Mouse (Mus musculus) limb, embryonic 11.5 days (tissue): Measurements from ENCODE around the gene Dld. TPM values are rescaled to one million over a fixed set of nuclear protein-coding genes. Genes with fewer than 3 reads are reported as not detected.

ENCODE experiments used
- ATAC-seq: fragments of 200-750 bp; cut with Nextera tagmentation; 2 replicates; pipeline ENCODE4 v1.8.0; 2017; ENCODE audit warnings: low read depth; ENCODE audit not compliant: insufficient number of reproducible peaks, low FRiP score, low TSS enrichment
- DNase-seq: peaks from one replicate; pipeline ENCODE4 v3.0.0-alpha.2; 2015; ENCODE audit warnings: low spot score
- H3K27ac ChIP-seq: fragments of 300-500 bp; sonication (generic); replicated peaks from 2 replicates; pipeline ENCODE4 v1.5.1; 2014; ENCODE audit warnings: low read depth, mild to moderate bottlenecking, low read length
- H3K27me3 ChIP-seq: fragments of 300-500 bp; sonication (generic); 2 replicates; pipeline ENCODE4 v1.6.1; 2014; ENCODE audit warnings: mild to moderate bottlenecking, low read length, mixed read lengths; ENCODE audit not compliant: control insufficient read depth, insufficient read depth
- H3K36me3 ChIP-seq: fragments of 300-500 bp; sonication (generic); 2 replicates; pipeline ENCODE4 v1.6.1; 2014; ENCODE audit warnings: mild to moderate bottlenecking, low read length, moderate library complexity, mixed read lengths; ENCODE audit not compliant: control insufficient read depth, insufficient read depth
- H3K4me1 ChIP-seq: fragments of 300-500 bp; sonication (generic); 2 replicates; pipeline ENCODE4 v1.6.1; 2014; ENCODE audit warnings: low read length, mixed read lengths; ENCODE audit not compliant: control insufficient read depth, insufficient read depth
- H3K4me2 ChIP-seq: fragments of 300-500 bp; sonication (generic); 2 replicates; pipeline ENCODE4 v1.6.1; 2014; ENCODE audit warnings: low read depth, mild to moderate bottlenecking, moderate library complexity; ENCODE audit not compliant: severe bottlenecking
- H3K4me3 ChIP-seq: fragments of 300-500 bp; sonication (generic); 2 replicates; pipeline ENCODE4 v1.5.1; 2014; ENCODE audit warnings: low read depth, low read length
- H3K9ac ChIP-seq: fragments of 300-500 bp; sonication (generic); 2 replicates; pipeline ENCODE4 v1.6.1; 2014; ENCODE audit warnings: mild to moderate bottlenecking, low read length
- H3K9me3 ChIP-seq: fragments of 300-500 bp; sonication (generic); 2 replicates; pipeline ENCODE4 v1.6.1; 2016; ENCODE audit warnings: low read length; ENCODE audit not compliant: control insufficient read depth
- WGBS: fragments of 180-500 bp; shearing (Covaris S2); extraction: QIAGEN DNeasy Blood & Tissue Kit; methylation state at CpG from one replicate; pipeline ENCODE4 v1.1.7; 2014; 5-methylcytosine and 5-hydroxymethylcytosine counted together
- polyA plus RNA-seq: library from polyadenylated mRNA; unstranded; fragments of >200 nt; fragmentation: Nextera tagmentation; extraction: Ambion mirVana; gene quantifications from 2 replicates; pipeline ENCODE4 v1.2.1, GENCODE M21; 2014

Dld gene
- polyA plus RNA-seq, 1 experiment from 2014 or later: 176 TPM

- Histone ChIP-seq H3K36me3 (peaks cover 8% of the 10 kb centered on the region; the same call in 1 of the 2 replicates), H3K9ac (no peak overlapping the region), H3K4me1 (peaks cover 23% of the 10 kb centered on the region), H3K4me3 (no peak overlapping the region), H3K27me3 (no peaks in the 10 kb centered on the region), H3K9me3 (no peaks in the 10 kb centered on the region), H3K4me2 (no peak overlapping the region), H3K27ac (no peak overlapping the region)
- 42% methylated on average over 4 of the region's 4 CpGs for WGBS
- DNase-seq (no peak), ATAC-seq (no peak)
Observed at GRCm38 (mm10) chr12:31296097-31296496, 55.2 kb downstream of the Dld start.

- Histone ChIP-seq H3K4me1 (peaks cover 23% of the 10 kb centered on the region), H3K4me2 (no peak overlapping the region), H3K9ac (no peak overlapping the region), H3K27me3 (no peaks in the 10 kb centered on the region), H3K9me3 (no peaks in the 10 kb centered on the region), H3K4me3 (no peak overlapping the region), H3K27ac (no peak overlapping the region), H3K36me3 (peaks cover 7% of the 10 kb centered on the region; the same call in 1 of the 2 replicates)
- DNase-seq (peak; percentile 69), ATAC-seq (peak; percentile 81)
- WGBS: 0% methylated on average over 3 of the region's 3 CpGs
Observed at GRCm38 (mm10) chr12:31295505-31295904, 55.7 kb downstream of the Dld start.

GRCm38 (mm10) chr12:31294996-31295395 is 56.3 kb downstream of the Dld start:
- DNase-seq: no peak
- Histone ChIP-seq H3K4me2 (no peak overlapping the region), H3K36me3 (peaks cover 7% of the 10 kb centered on the region; the same call in 1 of the 2 replicates), H3K4me3 (no peak overlapping the region), H3K27ac (no peak overlapping the region), H3K27me3 (no peaks in the 10 kb centered on the region), H3K4me1 (peaks cover 23% of the 10 kb centered on the region), H3K9me3 (no peaks in the 10 kb centered on the region), H3K9ac (no peak overlapping the region)
- ATAC-seq: no peak
- 48% methylated on average over 11 of the region's 11 CpGs for WGBS

- no peaks in the 10 kb centered on the region for H3K9me3 ChIP-seq
- no peak overlapping the region for H3K4me2 ChIP-seq
- H3K4me1 ChIP-seq: peaks cover 23% of the 10 kb centered on the region
- ATAC-seq (no peak), DNase-seq (no peak)
- no peak overlapping the region for H3K4me3 ChIP-seq
- no peak overlapping the region for H3K27ac ChIP-seq
- H3K27me3 ChIP-seq: no peaks in the 10 kb centered on the region
- no peak overlapping the region for H3K9ac ChIP-seq
- WGBS: 56% methylated on average over 10 of the region's 10 CpGs
- peaks cover 5% of the 10 kb centered on the region; the same call in 1 of the 2 replicates for H3K36me3 ChIP-seq
Observed at GRCm38 (mm10) chr12:31294526-31294925, 56.7 kb downstream of the Dld start.

GRCm38 (mm10) chr12:31293361-31294142 is 57.7 kb downstream of the Dld start:
- Histone ChIP-seq H3K4me3 (no peak overlapping the region), H3K4me2 (no peak overlapping the region), H3K36me3 (peaks cover 5% of the 10 kb centered on the region), H3K27me3 (no peaks in the 10 kb centered on the region), H3K27ac (no peak overlapping the region), H3K9me3 (no peaks in the 10 kb centered on the region), H3K9ac (no peak overlapping the region), H3K4me1 (peaks cover 23% of the 10 kb centered on the region)
- no peak for ATAC-seq
- 73% methylated on average over 15 of the region's 15 CpGs for WGBS
- DNase-seq: no peak

- Histone ChIP-seq H3K4me1 (peaks cover 14% of the 10 kb centered on the region), H3K27ac (no peak overlapping the region), H3K9ac (no peak overlapping the region), H3K9me3 (no peaks in the 10 kb centered on the region), H3K4me2 (no peak overlapping the region), H3K4me3 (no peak overlapping the region), H3K27me3 (no peaks in the 10 kb centered on the region), H3K36me3 (peaks cover 9% of the 10 kb centered on the region)
- DNase-seq: no peak
- no peak for ATAC-seq
- 89% methylated on average over 3 of the region's 3 CpGs for WGBS
Observed at GRCm38 (mm10) chr12:31290951-31291350, 60.3 kb downstream of the Dld start.

GRCm38 (mm10) chr12:31289046-31289445 is 62.2 kb downstream of the Dld start:
- WGBS: 89% methylated on average over 10 of the region's 10 CpGs
- DNase-seq (no peak), ATAC-seq (no peak)
- Histone ChIP-seq H3K4me1 (no peaks in the 10 kb centered on the region; the same call in 1 of the 2 replicates), H3K27me3 (no peaks in the 10 kb centered on the region), H3K36me3 (peaks cover 12% of the 10 kb centered on the region), H3K27ac (no peak overlapping the region), H3K9me3 (no peaks in the 10 kb centered on the region), H3K4me2 (no peak overlapping the region), H3K4me3 (no peak overlapping the region), H3K9ac (no peak overlapping the region)

GRCm38 (mm10) chr12:31283617-31284136 is 67.6 kb downstream of the Dld start:
- DNase-seq (no peak), ATAC-seq (no peak)
- no peaks in the 10 kb centered on the region for H3K4me1 ChIP-seq
- 80% methylated on average over 4 of the region's 4 CpGs for WGBS
- no peak overlapping the region for H3K4me3 ChIP-seq
- H3K9me3 ChIP-seq: no peaks in the 10 kb centered on the region
- no peak overlapping the region for H3K4me2 ChIP-seq
- peaks cover 8% of the 10 kb centered on the region for H3K36me3 ChIP-seq
- no peak overlapping the region for H3K27ac ChIP-seq
- no peak overlapping the region for H3K9ac ChIP-seq
- no peaks in the 10 kb centered on the region for H3K27me3 ChIP-seq
